Mouse (Mus musculus) intestine, embryonic 14.5 days (tissue): ENCODE results near the gene Vwce. TPM values are rescaled to one million over a fixed set of nuclear protein-coding genes. Genes with fewer than 3 reads are reported as not detected.
A peak's percentile ranks its signal among the peaks of the same experiment; 100 is the strongest.

ENCODE experiments used
- ATAC-seq: fragments of 200-750 bp; cut with Nextera tagmentation; replicated peaks from 2 replicates; pipeline ENCODE4 v1.8.0; 2017; ENCODE audit warnings: low read depth, moderate number of reproducible peaks, moderate TSS enrichment, moderate library complexity; ENCODE audit not compliant: low FRiP score, low TSS enrichment
- DNase-seq: peaks from one replicate; pipeline ENCODE4 v3.0.0-alpha.2; 2018; ENCODE audit warnings: low spot score
- H3K27ac ChIP-seq: fragments of 300-500 bp; sonication (generic); 2 replicates; pipeline ENCODE4 v1.5.1; 2014; ENCODE audit warnings: low read depth, mild to moderate bottlenecking, control low read depth
- H3K27me3 ChIP-seq: fragments of 300-500 bp; sonication (generic); replicated peaks from 2 replicates; pipeline ENCODE4 v1.6.1; 2014; ENCODE audit warnings: low read length, control low read depth; ENCODE audit not compliant: control insufficient read depth, insufficient read depth
- H3K36me3 ChIP-seq: fragments of 300-500 bp; sonication (generic); 2 replicates; pipeline ENCODE4 v1.6.1; 2014; ENCODE audit warnings: low read length, control low read depth; ENCODE audit not compliant: control insufficient read depth, insufficient read depth
- H3K4me1 ChIP-seq: fragments of 300-500 bp; sonication (generic); replicated peaks from 2 replicates; pipeline ENCODE4 v1.6.1; 2014; ENCODE audit warnings: low read length, control low read depth, mixed read lengths; ENCODE audit not compliant: control insufficient read depth, insufficient read depth
- H3K4me2 ChIP-seq: fragments of 300-500 bp; sonication (generic); 2 replicates; pipeline ENCODE4 v1.6.1; 2014; ENCODE audit warnings: low read length
- H3K4me3 ChIP-seq: fragments of 300-500 bp; sonication (generic); 2 replicates; pipeline ENCODE4 v1.5.1; 2014; ENCODE audit warnings: low read depth, low read length, control low read depth, mixed read lengths
- H3K9ac ChIP-seq: fragments of 300-500 bp; sonication (generic); 2 replicates; pipeline ENCODE4 v1.6.1; 2014; ENCODE audit warnings: mild to moderate bottlenecking, low read length
- H3K9me3 ChIP-seq: fragments of 300-500 bp; sonication (generic); 2 replicates; pipeline ENCODE4 v1.6.1; 2016; ENCODE audit warnings: low read length, control low read depth; ENCODE audit not compliant: control insufficient read depth
- WGBS: fragments of 180-500 bp; shearing (Covaris S2); extraction: QIAGEN DNeasy Blood & Tissue Kit; methylation state at CpG from one replicate; pipeline ENCODE4 v1.1.7; 2014; 5-methylcytosine and 5-hydroxymethylcytosine counted together
- polyA plus RNA-seq: library from polyadenylated mRNA; unstranded; fragments of >200 nt; fragmentation: Nextera tagmentation; extraction: Ambion mirVana; gene quantifications from 2 replicates; pipeline ENCODE4 v1.2.1, GENCODE M21; 2014

Vwce gene
- polyA plus RNA-seq, 1 experiment from 2014 or later = 2.8 TPM

- H3K27me3 ChIP-seq = no peaks in the 10 kb centered on the region
- H3K9ac ChIP-seq = no peak overlapping the region
- H3K4me3 ChIP-seq = no peak overlapping the region
- ATAC-seq = no peak
- no peaks in the 10 kb centered on the region for H3K36me3 ChIP-seq
- DNase-seq = no peak
- no peak overlapping the region for H3K4me2 ChIP-seq
- WGBS = 90% methylated on average over 4 of the region's 4 CpGs
- H3K27ac ChIP-seq = no peak overlapping the region
- H3K9me3 ChIP-seq = no peaks in the 10 kb centered on the region
- H3K4me1 ChIP-seq = peaks cover 40% of the 10 kb centered on the region
These were observed 57.1 kb downstream of the Vwce start for GRCm38 (mm10) chr19:10691121-10691520.

GRCm38 (mm10) chr19:10691660-10692059 is 57.6 kb downstream of the Vwce start:
- ATAC-seq (no peak), DNase-seq (no peak)
- peaks cover 44% of the 10 kb centered on the region for H3K4me1 ChIP-seq
- no peak overlapping the region for H3K4me2 ChIP-seq
- H3K27ac ChIP-seq = no peak overlapping the region
- 85% methylated on average over 3 of the region's 3 CpGs for WGBS
- no peaks in the 10 kb centered on the region for H3K36me3 ChIP-seq
- no peaks in the 10 kb centered on the region for H3K9me3 ChIP-seq
- H3K9ac ChIP-seq = no peak overlapping the region
- H3K4me3 ChIP-seq = no peak overlapping the region
- no peaks in the 10 kb centered on the region for H3K27me3 ChIP-seq

GRCm38 (mm10) chr19:10692361-10692760 is 58.3 kb downstream of the Vwce start:
- Histone ChIP-seq H3K4me1 (peaks cover 51% of the 10 kb centered on the region), H3K27me3 (no peaks in the 10 kb centered on the region), H3K9me3 (no peaks in the 10 kb centered on the region), H3K36me3 (no peaks in the 10 kb centered on the region), H3K4me3 (no peak overlapping the region), H3K9ac (no peak overlapping the region), H3K4me2 (no peak overlapping the region), H3K27ac (no peak overlapping the region)
- ATAC-seq = no peak
- WGBS = 80% methylated on average over 4 of the region's 4 CpGs
- DNase-seq = no peak

- H3K4me3 ChIP-seq = no peak overlapping the region
- H3K4me2 ChIP-seq = no peak overlapping the region
- WGBS = 84% methylated on average over 10 of the region's 10 CpGs
- H3K27me3 ChIP-seq = no peaks in the 10 kb centered on the region
- H3K27ac ChIP-seq = no peak overlapping the region
- H3K4me1 ChIP-seq = peaks cover 61% of the 10 kb centered on the region
- H3K9me3 ChIP-seq = no peaks in the 10 kb centered on the region
- no peaks in the 10 kb centered on the region for H3K36me3 ChIP-seq
- H3K9ac ChIP-seq = no peak overlapping the region
- DNase-seq = no peak
- no peak for ATAC-seq
These were observed 60.1 kb downstream of the Vwce start for GRCm38 (mm10) chr19:10693926-10694682.

GRCm38 (mm10) chr19:10695801-10696200 is 61.8 kb downstream of the Vwce start:
- 59% methylated on average over 7 of the region's 7 CpGs for WGBS

GRCm38 (mm10) chr19:10698131-10698991 is 64.3 kb downstream of the Vwce start:
- no peak for ATAC-seq
- Histone ChIP-seq H3K4me3 (no peak overlapping the region), H3K27ac (peak overlapping the region; percentile 47), H3K9ac (no peak overlapping the region), H3K9me3 (no peaks in the 10 kb centered on the region), H3K36me3 (no peaks in the 10 kb centered on the region), H3K27me3 (no peaks in the 10 kb centered on the region), H3K4me1 (peaks cover 59% of the 10 kb centered on the region), H3K4me2 (no peak overlapping the region)
- 75% methylated on average over 9 of the region's 9 CpGs for WGBS
- DNase-seq = no peak

More at GRCm38 (mm10) chr19:10695801-10696200, 61.8 kb downstream of the Vwce start:
- no peaks in the 10 kb centered on the region for H3K27me3 ChIP-seq
- H3K4me1 ChIP-seq = peaks cover 62% of the 10 kb centered on the region
- no peak overlapping the region for H3K4me3 ChIP-seq
- no peak overlapping the region for H3K9ac ChIP-seq
- H3K27ac ChIP-seq = no peak overlapping the region
- ATAC-seq = no peak
- no peaks in the 10 kb centered on the region for H3K9me3 ChIP-seq
- no peaks in the 10 kb centered on the region for H3K36me3 ChIP-seq
- no peak for DNase-seq
- H3K4me2 ChIP-seq = no peak overlapping the region

- H3K4me2 ChIP-seq = peak overlapping the region; percentile 1
- no peaks in the 10 kb centered on the region for H3K9me3 ChIP-seq
- 17% methylated on average over 9 of the region's 9 CpGs for WGBS
- peak overlapping the region; percentile 47 for H3K27ac ChIP-seq
- no peak for DNase-seq
- peaks cover 59% of the 10 kb centered on the region for H3K4me1 ChIP-seq
- no peaks in the 10 kb centered on the region for H3K36me3 ChIP-seq
- ATAC-seq = peak; percentile 71
- no peak overlapping the region for H3K9ac ChIP-seq
- no peak overlapping the region for H3K4me3 ChIP-seq
- no peaks in the 10 kb centered on the region for H3K27me3 ChIP-seq
These were observed 65.8 kb downstream of the Vwce start for GRCm38 (mm10) chr19:10699851-10700250.

GRCm38 (mm10) chr19:10701013-10701726 is 67.2 kb downstream of the Vwce start:
- DNase-seq (no peak), ATAC-seq (no peak)
- peaks cover under 1% of the 10 kb centered on the region; the same call in 1 of the 2 replicates for H3K36me3 ChIP-seq
- H3K27me3 ChIP-seq = no peaks in the 10 kb centered on the region
- no peaks in the 10 kb centered on the region for H3K9me3 ChIP-seq
- H3K9ac ChIP-seq = no peak overlapping the region
- no peak overlapping the region for H3K27ac ChIP-seq
- 67% methylated on average over 6 of the region's 6 CpGs for WGBS
- H3K4me2 ChIP-seq = no peak overlapping the region
- H3K4me1 ChIP-seq = peaks cover 49% of the 10 kb centered on the region
- no peak overlapping the region for H3K4me3 ChIP-seq
